Mouse (Mus musculus) embryonic facial prominence, embryonic 12.5 days (tissue): Measurements from ENCODE around the gene Olfr559. TPM values are rescaled to one million over a fixed set of nuclear protein-coding genes. Genes with fewer than 3 reads are reported as not detected.

Experiments used
- ATAC-seq: fragments of 200-750 bp; cut with Nextera tagmentation; 2 replicates; pipeline ENCODE4 v1.8.0; 2017; ENCODE audit not compliant: insufficient number of reproducible peaks, insufficient read depth, low FRiP score, low TSS enrichment
- H3K27ac ChIP-seq: fragments of 300-500 bp; sonication (generic); 2 replicates; pipeline ENCODE4 v1.5.1; 2016; ENCODE audit warnings: mild to moderate bottlenecking
- H3K27me3 ChIP-seq: fragments of 300-500 bp; sonication (generic); 2 replicates; pipeline ENCODE4 v1.6.1; 2016; ENCODE audit warnings: mild to moderate bottlenecking, moderate library complexity
- H3K36me3 ChIP-seq: fragments of 300-500 bp; sonication (generic); 2 replicates; pipeline ENCODE4 v1.6.1; 2016; ENCODE audit warnings: mild to moderate bottlenecking
- H3K4me1 ChIP-seq: fragments of 300-500 bp; sonication (generic); 2 replicates; pipeline ENCODE4 v1.6.1; 2016
- H3K4me2 ChIP-seq: fragments of 300-500 bp; sonication (generic); replicated peaks from 2 replicates; pipeline ENCODE4 v1.6.1; 2016; ENCODE audit warnings: mild to moderate bottlenecking, moderate library complexity
- H3K4me3 ChIP-seq: fragments of 300-500 bp; sonication (generic); 2 replicates; pipeline ENCODE4 v1.5.1; 2016; ENCODE audit warnings: mild to moderate bottlenecking
- H3K9ac ChIP-seq: fragments of 300-500 bp; sonication (generic); 2 replicates; pipeline ENCODE4 v1.6.1; 2016; ENCODE audit warnings: mild to moderate bottlenecking, moderate library complexity
- H3K9me3 ChIP-seq: fragments of 300-500 bp; sonication (generic); 2 replicates; pipeline ENCODE4 v1.6.1; 2016; ENCODE audit warnings: mild to moderate bottlenecking, moderate library complexity
- WGBS: fragments of 180-500 bp; shearing (Covaris S2); methylation state at CpG from one replicate; pipeline ENCODE4 v1.1.7; 2016; 5-methylcytosine and 5-hydroxymethylcytosine counted together
- polyA plus RNA-seq: library from polyadenylated mRNA; unstranded; fragments of >200 nt; fragmentation: Nextera tagmentation; extraction: Ambion mirVana; gene quantifications from 2 replicates; pipeline ENCODE4 v1.2.1, GENCODE M21; 2016

The Olfr559 gene
- polyA plus RNA-seq, 1 experiment from 2014 or later: not detected

DNA sequence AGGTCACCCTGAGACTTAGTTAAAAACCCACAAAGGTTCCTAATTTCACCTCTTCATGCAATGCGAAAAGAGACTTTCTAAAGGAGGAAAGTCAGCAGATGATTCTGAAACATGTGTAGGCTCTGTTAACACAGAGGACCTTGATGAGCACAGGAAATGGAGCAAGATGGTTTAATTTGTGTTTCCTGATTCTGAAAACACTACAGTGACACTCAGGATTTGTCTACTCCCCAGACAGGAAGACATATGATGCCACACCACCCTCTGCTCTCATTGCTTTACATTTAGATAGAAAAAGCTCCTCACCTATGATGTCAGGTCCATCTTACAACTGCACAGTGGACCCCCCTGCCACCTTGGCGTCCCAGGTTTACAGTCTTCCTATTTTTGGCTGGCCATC, 51.1 kb downstream of the Olfr559 start:
- WGBS: 83% methylated on average over 2 of the region's 2 CpGs
- Histone ChIP-seq H3K4me2 (no peak overlapping the region), H3K36me3 (no peaks in the 10 kb centered on the region), H3K27me3 (no peaks in the 10 kb centered on the region), H3K27ac (no peak overlapping the region), H3K9ac (no peak overlapping the region), H3K4me1 (no peaks in the 10 kb centered on the region), H3K9me3 (no peaks in the 10 kb centered on the region), H3K4me3 (no peak overlapping the region)
- ATAC-seq: no peak

Other genes with a start within 250 kb of the Olfr559 start
- 0.33 and 0.80 TPM in 2 replicates for gene Olfr543, start 245.8 kb downstream of the Olfr559 start, polyA plus RNA-seq
- 0.10 and 0.13 TPM in 2 replicates for gene Olfr544, start 239.2 kb downstream of the Olfr559 start, polyA plus RNA-seq
- 0.13 and 0.14 TPM in 2 replicates for gene Olfr545, start 227.9 kb downstream of the Olfr559 start, polyA plus RNA-seq
- not detected in 2 replicates for gene Olfr547, start 192.7 kb downstream of the Olfr559 start, polyA plus RNA-seq
- gene Olfr548-ps1, start 186.6 kb downstream of the Olfr559 start, polyA plus RNA-seq: not detected in 2 replicates
- gene Olfr549, start 177.6 kb downstream of the Olfr559 start, polyA plus RNA-seq: not detected in 2 replicates
- 0.51 and 0.59 TPM in 2 replicates for gene Trim21, start 162.0 kb downstream of the Olfr559 start, polyA plus RNA-seq
- 0.04 and 0.14 TPM in 2 replicates for gene Olfr550, start 156.0 kb downstream of the Olfr559 start, polyA plus RNA-seq
- gene Olfr551, start 135.6 kb downstream of the Olfr559 start, polyA plus RNA-seq: not detected in 2 replicates
- gene Olfr552, start 129.7 kb downstream of the Olfr559 start, polyA plus RNA-seq: not detected in 2 replicates
- not detected in 2 replicates for gene Olfr553, start 109.3 kb downstream of the Olfr559 start, polyA plus RNA-seq
- gene Olfr554, start 89.1 kb downstream of the Olfr559 start, polyA plus RNA-seq: not detected in 2 replicates
- gene Olfr555, start 68.7 kb downstream of the Olfr559 start, polyA plus RNA-seq: not detected in 2 replicates
- not detected in 2 replicates for gene Olfr556, start 62.6 kb downstream of the Olfr559 start, polyA plus RNA-seq
- 16.4 and 17.4 TPM in 2 replicates for gene Trim68, start 40.2 kb downstream of the Olfr559 start, polyA plus RNA-seq
- gene Olfr557, start 31.6 kb downstream of the Olfr559 start, polyA plus RNA-seq: not detected in 2 replicates
- 0.55 and 0.98 TPM in 2 replicates for gene Olfr558, start 25.3 kb downstream of the Olfr559 start, polyA plus RNA-seq
- gene Olfr33, start 8.4 kb downstream of the Olfr559 start, polyA plus RNA-seq: not detected in 2 replicates
- gene Olfr560, start 31.9 kb upstream of the Olfr559 start, polyA plus RNA-seq: not detected in 2 replicates
- 0.18 and 0.19 TPM in 2 replicates for gene Olfr78, start 32.0 kb upstream of the Olfr559 start, polyA plus RNA-seq
- gene Olfr561, start 43.7 kb upstream of the Olfr559 start, polyA plus RNA-seq: not detected in 2 replicates
- gene Olfr564, start 76.0 kb upstream of the Olfr559 start, polyA plus RNA-seq: not detected in 2 replicates
- not detected in 2 replicates for gene Olfr566, start 131.3 kb upstream of the Olfr559 start, polyA plus RNA-seq
- gene Olfr568, start 149.6 kb upstream of the Olfr559 start, polyA plus RNA-seq: not detected in 2 replicates
- not detected in 2 replicates for gene Olfr569, start 163.4 kb upstream of the Olfr559 start, polyA plus RNA-seq
- gene Olfr570, start 167.1 kb upstream of the Olfr559 start, polyA plus RNA-seq: not detected in 2 replicates
- 0.06 and 0.23 TPM in 2 replicates for gene Olfr571, start 190.0 kb upstream of the Olfr559 start, polyA plus RNA-seq
- not detected in 2 replicates for gene Olfr572, start 196.9 kb upstream of the Olfr559 start, polyA plus RNA-seq
- not detected in 2 replicates for gene Olfr573-ps1, start 215.1 kb upstream of the Olfr559 start, polyA plus RNA-seq
- gene Olfr574, start 221.0 kb upstream of the Olfr559 start, polyA plus RNA-seq: not detected in 2 replicates
- not detected in 2 replicates for gene Olfr575, start 231.3 kb upstream of the Olfr559 start, polyA plus RNA-seq
- gene Olfr576, start 235.2 kb upstream of the Olfr559 start, polyA plus RNA-seq: not detected in 2 replicates
- gene Olfr577, start 248.5 kb upstream of the Olfr559 start, polyA plus RNA-seq: not detected in 2 replicates